Mouse (Mus musculus): ENCODE measurements around the gene P4ha3. TPM values are rescaled to one million over a fixed set of nuclear protein-coding genes. Genes with fewer than 3 reads are reported as not detected.

P4ha3 gene
- polyA plus RNA-seq, 1 experiment from 2014 or later: 9.6 TPM

GRCm38 (mm10) chr7:100309679-100310078 is 24.4 kb downstream of the P4ha3 start:
- DNase-seq (ENCODE audit: low spot score) (peak; percentile 12), ATAC-seq (ENCODE audit: low FRiP score) (no peak)
- Histone ChIP-seq H3K27me3 (ENCODE audit: control insufficient read depth, insufficient read depth, low read length) (no peaks in the 10 kb centered on the region), H3K4me3 (ENCODE audit: low read depth, low read length) (no peak overlapping the region), H3K9ac (ENCODE audit: low read depth, low read length) (peak overlapping the region; percentile 24), H3K27ac (ENCODE audit: low read depth, low read length) (peak overlapping the region; percentile 60; the same call in 1 of the 2 replicates), H3K4me2 (replicated peaks; ENCODE audit: low read depth, low read length) (no peak overlapping the region), H3K36me3 (ENCODE audit: control insufficient read depth, insufficient read depth, low read length) (no peaks in the 10 kb centered on the region), H3K4me1 (replicated peaks; ENCODE audit: control insufficient read depth, insufficient read depth, low read length) (no peaks in the 10 kb centered on the region), H3K9me3 (ENCODE audit: control insufficient read depth, low read length) (no peaks in the 10 kb centered on the region)
- 47% methylated on average over 6 of the region's 6 CpGs for WGBS

GRCm38 (mm10) chr7:100310290-100310689 is 25.0 kb downstream of the P4ha3 start:
- ATAC-seq (ENCODE audit: low FRiP score) (no peak), DNase-seq (ENCODE audit: low spot score) (peak; percentile 14)
- WGBS: 78% methylated on average over 12 of the region's 12 CpGs

GRCm38 (mm10) chr7:100312716-100313115 is 27.4 kb downstream of the P4ha3 start:
- H3K27ac ChIP-seq (ENCODE audit: low read depth, low read length): no peak overlapping the region
- H3K9ac ChIP-seq (ENCODE audit: low read depth, low read length): no peak overlapping the region
- no peaks in the 10 kb centered on the region for H3K9me3 ChIP-seq (ENCODE audit: control insufficient read depth, low read length)
- ATAC-seq (ENCODE audit: low FRiP score): no peak
- no peak overlapping the region for H3K4me3 ChIP-seq (ENCODE audit: low read depth, low read length)
- no peak overlapping the region for H3K4me2 ChIP-seq (replicated peaks; ENCODE audit: low read depth, low read length)
- H3K36me3 ChIP-seq (ENCODE audit: control insufficient read depth, insufficient read depth, low read length): no peaks in the 10 kb centered on the region
- no peaks in the 10 kb centered on the region for H3K27me3 ChIP-seq (ENCODE audit: control insufficient read depth, insufficient read depth, low read length)
- no peaks in the 10 kb centered on the region for H3K4me1 ChIP-seq (replicated peaks; ENCODE audit: control insufficient read depth, insufficient read depth, low read length)
- 87% methylated on average over 4 of the region's 4 CpGs for WGBS
- DNase-seq (ENCODE audit: low spot score): no peak

More at GRCm38 (mm10) chr7:100310290-100310689, 25.0 kb downstream of the P4ha3 start:
- no peaks in the 10 kb centered on the region for H3K9me3 ChIP-seq (ENCODE audit: control insufficient read depth, low read length)
- no peak overlapping the region for H3K4me2 ChIP-seq (replicated peaks; ENCODE audit: low read depth, low read length)
- no peaks in the 10 kb centered on the region for H3K36me3 ChIP-seq (ENCODE audit: control insufficient read depth, insufficient read depth, low read length)
- no peak overlapping the region for H3K4me3 ChIP-seq (ENCODE audit: low read depth, low read length)
- no peak overlapping the region for H3K27ac ChIP-seq (ENCODE audit: low read depth, low read length)
- no peaks in the 10 kb centered on the region for H3K4me1 ChIP-seq (replicated peaks; ENCODE audit: control insufficient read depth, insufficient read depth, low read length)
- H3K27me3 ChIP-seq (ENCODE audit: control insufficient read depth, insufficient read depth, low read length): no peaks in the 10 kb centered on the region
- no peak overlapping the region for H3K9ac ChIP-seq (ENCODE audit: low read depth, low read length)

GRCm38 (mm10) chr7:100316924-100317323 is 31.6 kb downstream of the P4ha3 start:
- H3K4me1 ChIP-seq (replicated peaks; ENCODE audit: control insufficient read depth, insufficient read depth, low read length): no peaks in the 10 kb centered on the region
- no peak overlapping the region for H3K9ac ChIP-seq (ENCODE audit: low read depth, low read length)
- H3K4me3 ChIP-seq (ENCODE audit: low read depth, low read length): no peak overlapping the region
- no peak for ATAC-seq (ENCODE audit: low FRiP score)
- H3K9me3 ChIP-seq (ENCODE audit: control insufficient read depth, low read length): no peaks in the 10 kb centered on the region
- H3K4me2 ChIP-seq (replicated peaks; ENCODE audit: low read depth, low read length): no peak overlapping the region
- H3K27me3 ChIP-seq (ENCODE audit: control insufficient read depth, insufficient read depth, low read length): no peaks in the 10 kb centered on the region
- 89% methylated on average over 8 of the region's 8 CpGs for WGBS
- H3K36me3 ChIP-seq (ENCODE audit: control insufficient read depth, insufficient read depth, low read length): no peaks in the 10 kb centered on the region
- no peak for DNase-seq (ENCODE audit: low spot score)
- no peak overlapping the region for H3K27ac ChIP-seq (ENCODE audit: low read depth, low read length)

GRCm38 (mm10) chr7:100317534-100317933 is 32.2 kb downstream of the P4ha3 start:
- DNase-seq (ENCODE audit: low spot score): no peak
- Histone ChIP-seq H3K27me3 (ENCODE audit: control insufficient read depth, insufficient read depth, low read length) (no peaks in the 10 kb centered on the region), H3K9me3 (ENCODE audit: control insufficient read depth, low read length) (no peaks in the 10 kb centered on the region), H3K4me3 (ENCODE audit: low read depth, low read length) (no peak overlapping the region), H3K36me3 (ENCODE audit: control insufficient read depth, insufficient read depth, low read length) (no peaks in the 10 kb centered on the region), H3K4me1 (replicated peaks; ENCODE audit: control insufficient read depth, insufficient read depth, low read length) (no peaks in the 10 kb centered on the region), H3K27ac (ENCODE audit: low read depth, low read length) (no peak overlapping the region), H3K4me2 (replicated peaks; ENCODE audit: low read depth, low read length) (no peak overlapping the region), H3K9ac (ENCODE audit: low read depth, low read length) (no peak overlapping the region)
- ATAC-seq (ENCODE audit: low FRiP score): no peak
- WGBS: 92% methylated on average over 5 of the region's 5 CpGs

GRCm38 (mm10) chr7:100323721-100324120 is 38.4 kb downstream of the P4ha3 start:
- WGBS: 95% methylated on average over 3 of the region's 3 CpGs
- no peaks in the 10 kb centered on the region for H3K9me3 ChIP-seq (ENCODE audit: control insufficient read depth, low read length)
- H3K4me1 ChIP-seq (replicated peaks; ENCODE audit: control insufficient read depth, insufficient read depth, low read length): no peaks in the 10 kb centered on the region
- H3K27ac ChIP-seq (ENCODE audit: low read depth, low read length): no peak overlapping the region
- H3K4me3 ChIP-seq (ENCODE audit: low read depth, low read length): no peak overlapping the region
- DNase-seq (ENCODE audit: low spot score): no peak
- ATAC-seq (ENCODE audit: low FRiP score): no peak
- no peaks in the 10 kb centered on the region for H3K27me3 ChIP-seq (ENCODE audit: control insufficient read depth, insufficient read depth, low read length)
- H3K4me2 ChIP-seq (replicated peaks; ENCODE audit: low read depth, low read length): no peak overlapping the region
- peaks cover 4% of the 10 kb centered on the region; the same call in 1 of the 2 replicates for H3K36me3 ChIP-seq (ENCODE audit: control insufficient read depth, insufficient read depth, low read length)
- no peak overlapping the region for H3K9ac ChIP-seq (ENCODE audit: low read depth, low read length)

- no peak overlapping the region for H3K27ac ChIP-seq (ENCODE audit: low read depth, low read length)
- no peak overlapping the region for H3K4me3 ChIP-seq (ENCODE audit: low read depth, low read length)
- no peak overlapping the region for H3K9ac ChIP-seq (ENCODE audit: low read depth, low read length)
- peaks cover 4% of the 10 kb centered on the region; the same call in 1 of the 2 replicates for H3K36me3 ChIP-seq (ENCODE audit: control insufficient read depth, insufficient read depth, low read length)
- no peaks in the 10 kb centered on the region for H3K4me1 ChIP-seq (replicated peaks; ENCODE audit: control insufficient read depth, insufficient read depth, low read length)
- peak; percentile 64 for DNase-seq (ENCODE audit: low spot score)
- no peak overlapping the region for H3K4me2 ChIP-seq (replicated peaks; ENCODE audit: low read depth, low read length)
- no peaks in the 10 kb centered on the region for H3K27me3 ChIP-seq (ENCODE audit: control insufficient read depth, insufficient read depth, low read length)
- no peaks in the 10 kb centered on the region for H3K9me3 ChIP-seq (ENCODE audit: control insufficient read depth, low read length)
- 83% methylated on average over 6 of the region's 6 CpGs for WGBS
- no peak for ATAC-seq (ENCODE audit: low FRiP score)
Measured at GRCm38 (mm10) chr7:100325482-100325881, 40.2 kb downstream of the P4ha3 start.

GRCm38 (mm10) chr7:100327514-100327913 is 42.2 kb downstream of the P4ha3 start:
- ATAC-seq (ENCODE audit: low FRiP score) (no peak), DNase-seq (ENCODE audit: low spot score) (no peak)
- H3K27ac ChIP-seq (ENCODE audit: low read depth, low read length): no peak overlapping the region
- H3K4me3 ChIP-seq (ENCODE audit: low read depth, low read length): no peak overlapping the region
- H3K36me3 ChIP-seq (ENCODE audit: control insufficient read depth, insufficient read depth, low read length): peaks cover 4% of the 10 kb centered on the region; the same call in 1 of the 2 replicates
- no peak overlapping the region for H3K9ac ChIP-seq (ENCODE audit: low read depth, low read length)
- H3K9me3 ChIP-seq (ENCODE audit: control insufficient read depth, low read length): no peaks in the 10 kb centered on the region
- WGBS: 88% methylated on average over 7 of the region's 7 CpGs
- no peaks in the 10 kb centered on the region for H3K27me3 ChIP-seq (ENCODE audit: control insufficient read depth, insufficient read depth, low read length)
- no peak overlapping the region for H3K4me2 ChIP-seq (replicated peaks; ENCODE audit: low read depth, low read length)
- H3K4me1 ChIP-seq (replicated peaks; ENCODE audit: control insufficient read depth, insufficient read depth, low read length): no peaks in the 10 kb centered on the region

- H3K4me1 ChIP-seq (replicated peaks; ENCODE audit: control insufficient read depth, insufficient read depth, low read length): no peaks in the 10 kb centered on the region
- H3K9ac ChIP-seq (ENCODE audit: low read depth, low read length): no peak overlapping the region
- ATAC-seq (ENCODE audit: low FRiP score): no peak
- H3K9me3 ChIP-seq (ENCODE audit: control insufficient read depth, low read length): no peaks in the 10 kb centered on the region
- H3K27me3 ChIP-seq (ENCODE audit: control insufficient read depth, insufficient read depth, low read length): no peaks in the 10 kb centered on the region
- H3K4me3 ChIP-seq (ENCODE audit: low read depth, low read length): no peak overlapping the region
- no peak overlapping the region for H3K4me2 ChIP-seq (replicated peaks; ENCODE audit: low read depth, low read length)
- H3K27ac ChIP-seq (ENCODE audit: low read depth, low read length): no peak overlapping the region
- WGBS: 93% methylated on average over 4 of the region's 4 CpGs
- DNase-seq (ENCODE audit: low spot score): no peak
- peaks cover 4% of the 10 kb centered on the region; the same call in 1 of the 2 replicates for H3K36me3 ChIP-seq (ENCODE audit: control insufficient read depth, insufficient read depth, low read length)
Measured at GRCm38 (mm10) chr7:100328636-100329035, 43.3 kb downstream of the P4ha3 start.
